Comparison of ENCODE assay signal across 8 mouse cellular contexts in genomic region chr5:137877860-137878259, GRCm38 (mm10). TPM values are rescaled to one million over a fixed set of nuclear protein-coding genes. Genes with fewer than 3 reads are reported as not detected.
DNase-seq lines count a peak whose midpoint lies in the region; ATAC-seq and TF ChIP-seq lines count a peak whose summit lies in the region.
"Had no signal": no experiment of that assay in that cellular context is flagged by ENCODE, and none has a peak within 500 bp of the region (broad histone marks: within the 10 kb centered on the region; RNA-seq: fewer than 3 reads in every experiment).

No protein-coding gene starts in this region.

- H3K9ac ChIP-seq in kidney, postnatal 0 days (ENCODE audit: low read depth, low read length): no peak overlapping the region
- H3K9ac ChIP-seq in kidney, embryonic 14.5 days (ENCODE audit: low read depth, low read length): no peak overlapping the region
- H3K9ac ChIP-seq in embryonic facial prominence, embryonic 14.5 days (ENCODE audit: low read depth, low read length): no peak overlapping the region
- H3K9ac ChIP-seq: limb, embryonic 12.5 days had no signal

- H3K4me3 ChIP-seq in kidney, postnatal 0 days (replicated peaks; ENCODE audit: low read depth, low read length): no peak overlapping the region
- no peak overlapping the region for H3K4me3 ChIP-seq in kidney, embryonic 14.5 days (ENCODE audit: low read length)
- no peak overlapping the region for H3K4me3 ChIP-seq in embryonic facial prominence, embryonic 14.5 days (ENCODE audit: low read depth, low read length)
- no peak overlapping the region for H3K4me3 ChIP-seq in forebrain, embryonic 10.5 days
- H3K4me3 ChIP-seq: limb, embryonic 12.5 days had no signal

- no peaks in the 10 kb centered on the region for H3K27me3 ChIP-seq in kidney, postnatal 0 days (ENCODE audit: insufficient read depth, low read length)
- no peaks in the 10 kb centered on the region for H3K27me3 ChIP-seq in kidney, embryonic 14.5 days (ENCODE audit: control insufficient read depth, insufficient read depth, low read length)
- H3K27me3 ChIP-seq in embryonic facial prominence, embryonic 14.5 days (replicated peaks; ENCODE audit: control insufficient read depth, insufficient read depth, low read length): no peaks in the 10 kb centered on the region
- H3K27me3 ChIP-seq in splenic B cell, adult 2 months (ENCODE audit: control insufficient read depth, insufficient read depth, low read length, poor library complexity, severe bottlenecking): no peaks in the 10 kb centered on the region
- H3K27me3 ChIP-seq in forebrain, embryonic 10.5 days (ENCODE audit: poor library complexity, severe bottlenecking): no peaks in the 10 kb centered on the region
- H3K27me3 ChIP-seq: limb, embryonic 12.5 days had no signal

- no peak for ATAC-seq in kidney, postnatal 0 days (replicated peaks; ENCODE audit: low FRiP score, low read depth)
- no peak for ATAC-seq in kidney, embryonic 14.5 days (ENCODE audit: low FRiP score, low TSS enrichment)
- ATAC-seq in embryonic facial prominence, embryonic 14.5 days (ENCODE audit: low read depth): no peak

- WGBS in kidney, postnatal 0 days: 49% methylated on average over 2 of the region's 2 CpGs
- WGBS in kidney, embryonic 14.5 days: 57% methylated on average over 2 of the region's 2 CpGs
- 53% methylated on average over 2 of the region's 2 CpGs for WGBS in embryonic facial prominence, embryonic 14.5 days
- WGBS in forebrain, embryonic 10.5 days: 67% methylated on average over 2 of the region's 2 CpGs

- no peak overlapping the region for H3K4me2 ChIP-seq in kidney, postnatal 0 days (ENCODE audit: low read length)
- H3K4me2 ChIP-seq in kidney, embryonic 14.5 days (replicated peaks; ENCODE audit: low read depth, low read length): no peak overlapping the region
- no peak overlapping the region for H3K4me2 ChIP-seq in embryonic facial prominence, embryonic 14.5 days (ENCODE audit: low read depth, low read length)
- H3K4me2 ChIP-seq: limb, embryonic 12.5 days had no signal

- no peak overlapping the region for H3K27ac ChIP-seq in kidney, postnatal 0 days
- no peak overlapping the region for H3K27ac ChIP-seq in kidney, embryonic 14.5 days (ENCODE audit: low read depth, low read length)
- H3K27ac ChIP-seq in embryonic facial prominence, embryonic 14.5 days (replicated peaks; ENCODE audit: low read depth, low read length): no peak overlapping the region
- no peak overlapping the region for H3K27ac ChIP-seq in forebrain, embryonic 10.5 days
- H3K27ac ChIP-seq: limb, embryonic 12.5 days had no signal

- no peaks in the 10 kb centered on the region for H3K9me3 ChIP-seq in kidney, postnatal 0 days (replicated peaks; ENCODE audit: low read length)
- no peaks in the 10 kb centered on the region for H3K9me3 ChIP-seq in kidney, embryonic 14.5 days (ENCODE audit: control insufficient read depth, low read length)
- no peaks in the 10 kb centered on the region for H3K9me3 ChIP-seq in embryonic facial prominence, embryonic 14.5 days (ENCODE audit: control insufficient read depth, low read length)
- no peaks in the 10 kb centered on the region for H3K9me3 ChIP-seq in forebrain, embryonic 10.5 days
- H3K9me3 ChIP-seq: limb, embryonic 12.5 days had no signal

- no peaks in the 10 kb centered on the region for H3K36me3 ChIP-seq in kidney, postnatal 0 days (ENCODE audit: insufficient read depth, low read length)
- no peaks in the 10 kb centered on the region for H3K36me3 ChIP-seq in kidney, embryonic 14.5 days (ENCODE audit: control insufficient read depth, insufficient read depth, low read length)
- H3K36me3 ChIP-seq in embryonic facial prominence, embryonic 14.5 days (ENCODE audit: control insufficient read depth, insufficient read depth, low read length): no peaks in the 10 kb centered on the region
- no peaks in the 10 kb centered on the region for H3K36me3 ChIP-seq in splenic B cell, adult 2 months (ENCODE audit: control insufficient read depth, insufficient read depth, low read length, poor library complexity, severe bottlenecking)
- no peaks in the 10 kb centered on the region for H3K36me3 ChIP-seq in forebrain, embryonic 10.5 days (replicated peaks)
- H3K36me3 ChIP-seq: limb, embryonic 12.5 days had no signal

- no peaks in the 10 kb centered on the region for H3K4me1 ChIP-seq in kidney, postnatal 0 days (replicated peaks; ENCODE audit: insufficient read depth, low read length)
- H3K4me1 ChIP-seq in kidney, embryonic 14.5 days (ENCODE audit: control insufficient read depth, insufficient read depth, low read length): no peaks in the 10 kb centered on the region
- no peaks in the 10 kb centered on the region for H3K4me1 ChIP-seq in embryonic facial prominence, embryonic 14.5 days (ENCODE audit: control insufficient read depth, insufficient read depth, low read length)
- H3K4me1 ChIP-seq in forebrain, embryonic 10.5 days: no peaks in the 10 kb centered on the region
- H3K4me1 ChIP-seq: limb, embryonic 12.5 days had no signal

- DNase-seq in kidney, postnatal 0 days (ENCODE audit: low spot score): peak; percentile 37
- peak; percentile 42 for DNase-seq in A20 (ENCODE audit: low read depth, low spot score)
- peak; percentile 13 to 33 for DNase-seq in CD8-positive naive resting alpha-beta T cell, adult 2 months (ENCODE audit: low read depth in 2 of 2, low spot score in 2 of 2)
- peak; percentile 5 for DNase-seq in embryonic facial prominence, embryonic 14.5 days (ENCODE audit: low spot score)
- peak; percentile 40 for DNase-seq in splenic B cell, adult 2 months (ENCODE audit: low read depth, low spot score)
- no peak for DNase-seq in forebrain, embryonic 10.5 days (ENCODE audit: extremely low spot score, low spot score)

- TF ChIP-seq CTCF in kidney, postnatal 0 days (IDR thresholded peaks at IDR 0.05; ENCODE audit: low read depth): peak; percentile 72

RNA-seq across cellular contexts. Expression of gene Pilrb2, which starts 6.2 kb away (rescaled TPM):
- 0.16 and 0.84 TPM in 2 replicates for polyA plus RNA-seq in kidney, postnatal 0 days (2015; fragmentation: Nextera tagmentation; extraction: Ambion mirVana)
- 0.61 and 0.76 TPM in 2 replicates for polyA plus RNA-seq in kidney, embryonic 14.5 days (2014; fragmentation: Nextera tagmentation; extraction: Ambion mirVana)
- polyA plus RNA-seq in embryonic facial prominence, embryonic 14.5 days (2014; fragmentation: Nextera tagmentation; extraction: Ambion mirVana): 0.46 and 0.52 TPM in 2 replicates
- not detected in 2 replicates for polyA plus RNA-seq in forebrain, embryonic 10.5 days (2016; fragmentation: Nextera tagmentation; extraction: Ambion mirVana)
- polyA plus RNA-seq: limb, embryonic 12.5 days had no signal

RNA-seq across cellular contexts. Expression of gene Pilrb1, which starts 20.0 kb away (rescaled TPM):
- polyA plus RNA-seq in kidney, postnatal 0 days (2015; fragmentation: Nextera tagmentation; extraction: Ambion mirVana): 0.39 and 0.45 TPM in 2 replicates
- 0.31 and 0.84 TPM in 2 replicates for polyA plus RNA-seq in kidney, embryonic 14.5 days (2014; fragmentation: Nextera tagmentation; extraction: Ambion mirVana)
- 0.39 and 0.56 TPM in 2 replicates for polyA plus RNA-seq in embryonic facial prominence, embryonic 14.5 days (2014; fragmentation: Nextera tagmentation; extraction: Ambion mirVana)
- not detected in 2 replicates for polyA plus RNA-seq in forebrain, embryonic 10.5 days (2016; fragmentation: Nextera tagmentation; extraction: Ambion mirVana)
- polyA plus RNA-seq: limb, embryonic 12.5 days had no signal

RNA-seq across cellular contexts. Expression of gene Pilra, which starts 41.8 kb away (rescaled TPM):
- 0.69 and 0.70 TPM in 2 replicates for polyA plus RNA-seq in kidney, postnatal 0 days (2015; fragmentation: Nextera tagmentation; extraction: Ambion mirVana)
- polyA plus RNA-seq in kidney, embryonic 14.5 days (2014; fragmentation: Nextera tagmentation; extraction: Ambion mirVana): 1.1 and 1.2 TPM in 2 replicates
- 0.71 and 0.78 TPM in 2 replicates for polyA plus RNA-seq in embryonic facial prominence, embryonic 14.5 days (2014; fragmentation: Nextera tagmentation; extraction: Ambion mirVana)
- 0.43 and 0.58 TPM in 2 replicates for polyA plus RNA-seq in forebrain, embryonic 10.5 days (2016; fragmentation: Nextera tagmentation; extraction: Ambion mirVana)

RNA-seq across cellular contexts. Expression of gene Cyp3a13, which starts 43.6 kb away (rescaled TPM):
- polyA plus RNA-seq in kidney, postnatal 0 days (2015; fragmentation: Nextera tagmentation; extraction: Ambion mirVana): 0.13 and 0.20 TPM in 2 replicates
- polyA plus RNA-seq in kidney, embryonic 14.5 days (2014; fragmentation: Nextera tagmentation; extraction: Ambion mirVana): not detected in 2 replicates
- polyA plus RNA-seq in embryonic facial prominence, embryonic 14.5 days (2014; fragmentation: Nextera tagmentation; extraction: Ambion mirVana): 0.07 TPM in 1 of 2 replicates, not detected in the other
- not detected in 2 replicates for polyA plus RNA-seq in forebrain, embryonic 10.5 days (2016; fragmentation: Nextera tagmentation; extraction: Ambion mirVana)
- polyA plus RNA-seq: limb, embryonic 12.5 days had no signal
